Mouse (Mus musculus) left cerebral cortex, postnatal 25 days (tissue): ENCODE data around the gene Mtfmt. TPM values are rescaled to one million over a fixed set of nuclear protein-coding genes. Genes with fewer than 3 reads are reported as not detected.

Experiments used
- DNase-seq, 2 experiments: peaks; one replicate each; pipeline ENCODE4 v3.0.0; 2022; ENCODE audit warnings: low spot score in 2 of 2, mixed read lengths in 1 of 2
- intact Hi-C: fragments of 180-260 bp; cut with DNase I; formaldehyde crosslinking; loops from one replicate; pipeline ENCODE4 v1.15.1; 2025
- total RNA-seq, 2 experiments: library from RNA; stranded (reverse); gene quantifications; 2 replicates each; pipeline ENCODE4 v1.2.3; 2021

The Mtfmt gene
- total RNA-seq, 2 experiments from 2014 or later = 17.4 to 19.2 TPM

DNA sequence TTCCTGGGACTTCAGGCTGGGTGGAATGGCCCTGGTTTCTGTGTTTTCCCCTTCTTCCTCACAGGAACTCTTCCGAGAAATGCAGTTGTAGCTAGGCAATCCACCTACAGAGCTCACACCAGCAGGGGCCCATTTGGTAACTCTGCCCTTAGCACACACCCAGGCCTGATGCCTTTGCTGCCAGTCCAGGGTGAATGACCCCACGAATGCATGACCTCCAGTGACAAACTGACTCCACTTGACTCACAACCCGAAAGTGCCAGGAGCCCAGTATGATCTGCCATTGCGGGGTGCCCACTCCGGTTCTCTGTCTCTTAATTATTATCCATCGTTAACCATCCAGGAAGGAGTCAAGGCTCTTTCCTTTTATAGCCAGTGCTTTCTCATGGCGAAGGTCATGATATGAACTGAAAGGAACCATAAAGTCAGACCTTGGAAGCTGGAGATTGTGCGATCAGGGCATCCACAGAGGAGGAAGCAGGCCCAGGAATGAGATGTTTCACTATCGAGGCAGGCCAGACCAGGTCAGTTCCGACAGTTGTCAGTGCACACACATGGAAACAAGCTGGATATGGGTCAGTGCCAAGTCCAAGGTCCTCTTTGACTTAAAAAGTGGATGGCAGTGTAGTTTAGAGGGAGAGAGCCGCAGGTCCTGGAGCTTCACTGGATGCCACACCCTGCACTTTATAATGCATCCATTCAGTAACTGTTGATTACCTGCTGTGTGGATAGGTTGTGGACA, 12.7 kb upstream of the Mtfmt start, which contains the start of gene Slc51b:
Gene Slc51b, minus strand, starts transcription at position 196 of the 742 bp plus-strand sequence.
- intact Hi-C loops = no loop called here
- DNase-seq = no peak

GRCm38 (mm10) chr9:65424393-65424792, 11.2 kb upstream of the Mtfmt start:
- no peak for DNase-seq
- intact Hi-C loops = no loop called here

GRCm38 (mm10) chr9:65427511-65427910, 8.1 kb upstream of the Mtfmt start:
- DNase-seq = no peak
- intact Hi-C loops = no loop called here

- DNase-seq = no peak
- intact Hi-C loops = no loop called here
Observed at GRCm38 (mm10) chr9:65428003-65428402, 7.6 kb upstream of the Mtfmt start.

GRCm38 (mm10) chr9:65430401-65430800, 5.2 kb upstream of the Mtfmt start:
- intact Hi-C loops = no loop called here
- DNase-seq = no peak

- intact Hi-C loops = no loop called here
- no peak for DNase-seq
Observed at GRCm38 (mm10) chr9:65430921-65431320, 4.7 kb upstream of the Mtfmt start.

GRCm38 (mm10) chr9:65432236-65432635, 3.3 kb upstream of the Mtfmt start:
- intact Hi-C loops = loop anchor here (1.0 kb wide), 2 partner anchors 39 to 60 kb away; no protein-coding TSS in a partner anchor
- peak; percentile 87 to 94 for DNase-seq

DNA sequence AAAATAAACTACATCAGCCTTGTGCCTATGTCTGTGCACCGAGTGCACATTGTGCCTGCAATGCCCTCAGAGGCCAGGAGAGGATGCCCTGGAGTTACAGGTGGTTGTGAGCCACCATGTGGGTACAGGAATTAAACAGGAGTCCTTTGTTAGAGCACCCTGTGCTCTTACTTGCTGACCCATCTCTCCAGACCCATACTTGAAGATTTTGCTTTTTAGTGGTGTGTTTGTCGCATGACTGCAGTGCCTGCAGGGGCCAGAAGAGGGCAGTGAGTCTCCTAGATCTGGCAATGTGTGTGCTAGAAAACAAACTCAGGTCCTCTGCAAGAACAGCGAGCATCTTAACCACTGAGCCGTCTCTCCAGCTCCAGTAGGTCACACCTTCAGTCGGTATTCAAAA, 1.4 kb upstream of the Mtfmt start:
- intact Hi-C loops = no loop called here
- peak in 1 of 2 experiments; percentile 23 for DNase-seq

DNA sequence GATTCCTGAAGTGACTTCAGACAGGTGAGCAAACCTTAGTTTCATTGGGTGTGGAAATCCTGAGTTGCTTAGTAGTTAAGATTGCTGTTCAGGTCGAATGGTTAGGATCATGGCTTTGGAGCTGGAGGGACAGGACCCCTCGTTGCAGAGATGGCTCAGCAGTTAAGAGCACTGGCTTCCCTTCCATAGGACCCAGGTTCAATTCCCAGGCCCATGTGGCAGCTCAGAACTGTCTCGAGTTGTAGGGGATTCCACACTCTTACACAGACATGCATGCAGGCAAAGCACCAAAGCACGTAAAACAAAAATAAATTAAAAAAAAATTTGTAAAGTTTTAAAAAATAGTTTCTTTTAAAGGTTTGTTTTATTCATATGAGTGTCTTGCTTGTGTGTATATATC, 371 bp upstream of the Mtfmt start:
- intact Hi-C loops = no loop called here

DNA sequence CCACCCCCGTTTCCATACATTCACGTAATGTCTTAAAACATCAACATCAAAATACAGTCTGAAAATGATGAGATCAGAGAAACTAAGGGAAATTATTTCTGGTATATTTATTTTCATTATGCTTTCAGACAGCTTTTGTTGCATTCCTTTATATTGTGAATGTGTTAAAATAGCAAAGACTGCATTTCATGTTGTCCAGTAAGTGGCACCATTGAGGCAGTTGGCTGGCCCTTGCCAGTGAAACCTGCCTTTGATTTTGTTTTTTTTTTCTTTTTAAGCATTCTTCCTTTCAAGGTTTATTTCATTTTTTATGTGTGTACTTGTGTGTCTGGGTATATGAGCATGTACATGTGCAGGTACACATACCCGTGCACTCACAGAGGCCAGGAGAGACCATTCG, 9.1 kb downstream of the Mtfmt start:
- DNase-seq = no peak
- intact Hi-C loops = no loop called here

More for the DNA sequence above, 371 bp upstream of the Mtfmt start:
- no peak for DNase-seq

GRCm38 (mm10) chr9:65447951-65448350, 12.4 kb downstream of the Mtfmt start:
- DNase-seq = no peak
- intact Hi-C loops = no loop called here

GRCm38 (mm10) chr9:65458975-65459374, 23.4 kb downstream of the Mtfmt start:
- intact Hi-C loops = no loop called here
- no peak for DNase-seq

GRCm38 (mm10) chr9:65460198-65460597, 24.6 kb downstream of the Mtfmt start:
- intact Hi-C loops = no loop called here
- no peak for DNase-seq

GRCm38 (mm10) chr9:65460732-65461442, 25.3 kb downstream of the Mtfmt start, which contains the start of gene Spg21:
TSS of gene Spg21 (plus strand) at chr9:65460947.
- intact Hi-C loops = no loop called here
- DNase-seq = peak; percentile 93 to 95

DNA sequence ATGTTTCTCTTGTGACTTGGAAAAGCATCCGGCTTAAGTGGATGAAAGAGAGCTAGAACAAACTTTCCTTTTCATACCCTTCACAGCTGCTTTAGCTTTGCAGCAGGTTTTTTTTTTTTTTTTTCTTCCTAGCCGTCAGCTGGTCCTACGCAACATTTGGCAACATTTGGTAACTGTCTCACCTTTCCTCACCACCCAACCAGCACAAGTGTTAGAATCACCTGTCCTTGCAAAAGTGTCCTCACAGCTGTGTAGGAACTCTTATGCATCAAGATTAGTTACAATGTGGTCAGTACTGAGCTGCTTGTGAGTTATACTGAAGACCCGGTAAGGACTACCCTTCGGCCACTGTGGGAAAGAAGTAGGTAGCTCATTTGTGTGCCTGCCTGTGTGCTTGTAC, 27.0 kb downstream of the Mtfmt start:
- intact Hi-C loops = no loop called here
- no peak for DNase-seq

DNA sequence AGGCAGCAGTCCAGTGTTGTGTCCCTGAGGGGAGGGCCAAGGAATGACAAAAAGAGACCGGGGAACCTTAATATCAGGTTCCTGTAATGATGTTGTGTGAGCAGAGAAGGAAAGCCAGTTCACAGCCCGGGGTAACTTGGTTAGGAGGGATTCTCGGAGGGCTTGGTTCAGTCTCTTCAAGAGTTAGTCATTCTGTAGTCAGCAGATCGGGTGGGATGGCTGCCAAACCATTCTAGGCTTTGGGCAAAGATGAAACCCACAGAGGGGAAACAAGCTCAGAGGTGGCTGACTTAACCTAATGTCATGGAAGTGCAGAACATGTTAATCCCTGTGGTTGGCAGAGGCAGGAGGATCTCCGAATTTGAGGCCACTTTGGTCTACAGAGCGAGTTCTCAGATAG, 28.6 kb downstream of the Mtfmt start:
- intact Hi-C loops = no loop called here
- peak in 1 of 2 experiments; percentile 12 for DNase-seq

DNA sequence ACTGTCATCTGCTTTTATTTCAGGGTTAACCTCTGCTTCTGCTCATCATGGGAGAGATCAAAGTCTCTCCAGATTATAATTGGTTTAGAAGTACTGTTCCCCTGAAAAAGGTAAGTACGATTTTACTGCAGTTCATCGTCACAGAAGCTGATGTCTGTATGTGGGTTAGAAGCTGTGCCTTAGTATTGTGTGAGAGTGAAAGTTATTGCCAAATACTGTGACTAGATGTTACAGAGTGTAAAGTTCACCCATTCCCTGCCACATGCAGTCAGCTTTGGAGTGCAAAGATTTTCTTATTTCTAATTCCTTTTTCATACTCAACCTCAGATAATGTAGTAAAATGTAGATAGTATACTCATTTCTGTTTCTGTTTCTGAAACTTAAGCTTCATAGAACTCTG, 29.7 kb downstream of the Mtfmt start:
- intact Hi-C loops = no loop called here
- DNase-seq = no peak

DNA sequence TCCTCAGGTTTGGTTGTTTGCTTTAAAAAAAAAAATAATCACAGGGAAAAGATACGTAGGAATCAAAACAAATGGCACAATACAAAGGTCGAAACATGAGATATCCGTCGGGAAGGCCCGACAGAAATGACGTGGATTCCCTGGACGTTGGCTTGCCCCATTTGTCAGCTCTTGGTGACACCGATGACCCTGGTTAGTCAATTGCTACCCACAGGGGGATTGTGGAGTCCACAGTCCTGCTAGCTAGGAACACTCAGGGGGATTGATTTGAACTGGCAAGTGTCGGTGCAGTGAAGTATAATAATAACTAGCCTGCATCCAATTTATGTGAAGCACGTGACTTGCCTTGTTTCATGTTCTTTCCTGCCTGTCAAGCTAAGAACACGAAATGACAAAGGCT, 32.1 kb downstream of the Mtfmt start:
- no peak for DNase-seq
- intact Hi-C loops = no loop called here

GRCm38 (mm10) chr9:65472769-65473168, 37.2 kb downstream of the Mtfmt start:
- intact Hi-C loops = no loop called here
- no peak for DNase-seq

GRCm38 (mm10) chr9:65479158-65479557, 43.6 kb downstream of the Mtfmt start:
- intact Hi-C loops = no loop called here
- DNase-seq = no peak

GRCm38 (mm10) chr9:65480071-65480470, 44.5 kb downstream of the Mtfmt start:
- intact Hi-C loops = no loop called here

More at GRCm38 (mm10) chr9:65480071-65480470, 44.5 kb downstream of the Mtfmt start:
- no peak for DNase-seq
